Mouse (Mus musculus) bone marrow macrophage, adult 2 months (primary cell): ENCODE measurements around the gene Pdlim5.

Experiments
- CTCF ChIP-seq: IDR thresholded peaks from 2 replicates; pipeline ENCODE4 v1.5.1; 2012; ENCODE audit warnings: low read depth, mild to moderate bottlenecking, low read length, moderate library complexity
- POLR2A ChIP-seq: IDR thresholded peaks from 2 replicates; pipeline ENCODE4 v1.6.1; 2012; ENCODE audit warnings: mild to moderate bottlenecking, low read depth, low read length, borderline replicate concordance

DNA sequence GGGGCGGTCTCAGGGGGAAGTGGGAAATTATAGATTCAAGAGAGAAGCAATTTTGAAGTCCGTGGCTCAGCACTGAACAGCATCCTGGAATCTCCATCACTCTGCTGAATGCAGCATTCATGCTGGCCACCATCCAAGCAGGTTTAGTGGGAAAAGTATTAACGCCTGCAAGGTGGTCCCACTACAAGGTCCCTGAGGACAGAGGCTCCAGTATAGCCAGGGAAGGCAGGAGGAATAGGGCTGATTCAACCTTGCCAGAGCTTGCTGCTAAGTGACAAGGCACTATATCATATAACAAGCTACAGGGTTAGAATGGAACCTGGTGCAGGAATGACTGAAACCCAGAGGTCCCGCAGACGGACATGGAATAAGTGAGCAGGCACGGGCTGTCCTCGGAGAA, 166.8 kb downstream of the Pdlim5 start:
- no peak for TF ChIP-seq CTCF
- no peak for TF ChIP-seq POLR2A
